Mouse (Mus musculus): ENCODE measurements around the gene Wrap73. TPM values are rescaled to one million over a fixed set of nuclear protein-coding genes. Genes with fewer than 3 reads are reported as not detected.

The Wrap73 gene
- polyA plus RNA-seq, 1 experiment from 2014 or later = 47.5 TPM

DNA sequence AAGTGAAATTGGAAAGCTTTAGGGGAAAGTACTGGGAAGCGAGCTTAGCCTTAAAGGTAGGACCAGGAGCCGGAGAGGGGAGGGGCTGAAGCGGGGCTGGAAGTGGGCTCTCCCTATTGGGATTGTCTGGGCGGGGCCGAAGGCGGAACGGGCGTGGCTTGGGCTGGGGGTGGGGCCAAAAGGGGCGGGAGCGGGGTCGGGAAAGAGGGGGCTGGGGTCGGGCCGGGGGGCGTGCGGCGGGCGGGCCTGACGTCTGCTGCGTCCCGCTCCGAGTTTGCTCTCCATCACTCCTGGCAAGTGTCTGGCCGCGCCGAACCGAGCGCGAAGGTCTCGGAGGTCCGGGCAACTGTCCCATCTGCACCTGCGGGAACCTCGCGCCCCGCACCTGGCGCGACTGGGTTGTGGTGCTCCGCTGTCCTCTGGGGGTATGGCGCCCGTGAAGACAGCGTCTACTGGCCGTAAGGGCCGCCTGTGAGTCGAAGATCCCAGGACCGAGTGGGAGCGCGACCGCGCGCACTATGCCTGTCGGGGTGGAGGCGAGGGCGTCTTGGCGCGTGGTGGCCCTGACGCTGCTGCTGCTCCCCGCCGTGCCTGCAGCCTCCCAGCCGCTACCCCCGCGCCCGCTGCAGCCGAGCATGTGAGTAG lies 28.5 kb downstream of the Wrap73 start, which contains the start of gene Megf6:
TSS of gene Megf6 (plus strand) at position 225 of the 645 bp plus-strand sequence.
- Histone ChIP-seq H3K4me3 (peak within 1 kb of the TSS; percentile 83), H3K36me3 (replicated peaks) (no peaks in the 10 kb centered on the region), H3K4me1 (peaks cover 64% of the 10 kb centered on the region), H3K27me3 (ENCODE audit: poor library complexity, severe bottlenecking) (peaks cover 63% of the 10 kb centered on the region), H3K9me3 (no peaks in the 10 kb centered on the region), H3K27ac (peak within 1 kb of the TSS; percentile 87)
- under 1% methylated on average over 60 of the region's 61 CpGs for whole genome bisulfite sequencing
- DNase-seq (ENCODE audit: extremely low spot score, low spot score) = peak; percentile 87

- Histone ChIP-seq H3K4me1 (peaks cover 71% of the 10 kb centered on the region), H3K4me3 (peak overlapping the region; percentile 83), H3K9me3 (no peaks in the 10 kb centered on the region), H3K36me3 (replicated peaks) (no peaks in the 10 kb centered on the region), H3K27ac (peak overlapping the region; percentile 87), H3K27me3 (ENCODE audit: poor library complexity, severe bottlenecking) (peaks cover 63% of the 10 kb centered on the region)
- DNase-seq (ENCODE audit: extremely low spot score, low spot score) = peak; percentile 71
- under 1% methylated on average over 37 of the region's 37 CpGs for WGBS
Observed at GRCm38 (mm10) chr4:154171151-154171930, 29.2 kb downstream of the Wrap73 start.

DNA sequence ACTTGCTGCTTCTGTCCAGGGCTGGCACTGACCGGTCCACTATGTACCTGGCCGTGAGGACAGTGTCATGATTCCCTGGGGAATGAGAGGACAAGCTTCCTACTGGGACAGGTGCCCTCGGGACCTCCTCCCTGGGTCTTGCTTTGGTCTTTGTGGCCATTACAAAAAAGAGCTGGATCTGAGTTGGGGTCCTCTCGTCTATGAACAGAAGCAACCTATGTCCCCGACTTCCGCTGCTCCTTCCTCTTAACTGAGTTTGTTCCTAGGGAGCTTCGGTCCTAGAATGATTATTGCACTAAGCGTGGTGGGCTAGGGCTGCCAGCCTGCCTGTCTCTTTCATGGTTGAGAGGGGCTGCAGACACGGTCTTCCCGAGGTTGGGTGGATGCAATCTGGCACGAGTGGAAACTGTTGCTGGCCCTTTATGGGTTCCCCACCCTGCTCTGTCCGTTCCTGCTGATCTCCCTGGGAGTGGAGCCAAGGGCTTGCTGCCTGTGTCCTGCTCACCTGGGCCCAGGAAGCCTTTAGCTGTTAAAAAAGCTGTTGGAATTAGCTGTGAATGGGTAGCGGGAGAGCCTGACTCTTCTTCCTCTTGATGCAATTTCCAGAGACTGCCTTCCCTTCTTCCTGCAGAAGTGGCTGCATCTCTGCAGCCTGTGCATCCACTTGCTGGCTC lies 29.9 kb downstream of the Wrap73 start:
- H3K4me1 ChIP-seq = peaks cover 78% of the 10 kb centered on the region
- 41% methylated on average over 13 of the region's 13 CpGs for WGBS

DNA sequence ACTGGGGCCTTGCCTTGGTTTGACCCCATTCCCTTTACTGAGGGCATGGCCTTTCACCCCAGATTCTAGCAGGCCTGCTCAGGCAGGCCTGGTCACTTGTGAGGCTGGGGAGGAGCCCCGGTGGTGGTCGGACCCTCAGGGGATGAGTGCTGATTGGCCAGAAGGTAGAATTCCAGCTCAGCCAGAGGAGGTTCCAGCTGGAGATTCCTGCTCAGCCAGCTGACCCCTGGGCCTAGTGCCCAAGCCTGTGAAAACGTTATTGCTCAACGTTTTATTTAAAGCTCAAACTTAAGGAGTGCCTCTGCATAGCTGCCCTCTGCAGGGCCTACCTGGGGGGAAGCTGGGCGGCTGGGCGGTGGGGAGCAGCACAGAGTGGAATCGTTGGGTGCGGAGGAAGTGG lies 35.1 kb downstream of the Wrap73 start:
- WGBS = 64% methylated on average over 8 of the region's 8 CpGs
- Histone ChIP-seq H3K4me1 (peaks cover 65% of the 10 kb centered on the region), H3K27me3 (ENCODE audit: poor library complexity, severe bottlenecking) (peaks cover 18% of the 10 kb centered on the region), H3K9me3 (no peaks in the 10 kb centered on the region), H3K4me3 (no peak overlapping the region), H3K36me3 (replicated peaks) (peaks cover 36% of the 10 kb centered on the region), H3K27ac (peak overlapping the region; percentile 35; the same call in 1 of the 2 replicates)
- DNase-seq (ENCODE audit: extremely low spot score, low spot score) = no peak

More for the DNA sequence above, 29.9 kb downstream of the Wrap73 start:
- Histone ChIP-seq H3K27me3 (ENCODE audit: poor library complexity, severe bottlenecking) (peaks cover 63% of the 10 kb centered on the region), H3K27ac (peak overlapping the region; percentile 87), H3K36me3 (replicated peaks) (peaks cover 3% of the 10 kb centered on the region; the same call in 1 of the 2 replicates), H3K4me3 (peak overlapping the region; percentile 83), H3K9me3 (no peaks in the 10 kb centered on the region)
- DNase-seq (ENCODE audit: extremely low spot score, low spot score) = no peak

- no peak for DNase-seq (ENCODE audit: extremely low spot score, low spot score)
- WGBS = 93% methylated on average over 7 of the region's 7 CpGs
- no peaks in the 10 kb centered on the region for H3K9me3 ChIP-seq
Observed at GRCm38 (mm10) chr4:154181001-154181400, 38.8 kb downstream of the Wrap73 start.

DNA sequence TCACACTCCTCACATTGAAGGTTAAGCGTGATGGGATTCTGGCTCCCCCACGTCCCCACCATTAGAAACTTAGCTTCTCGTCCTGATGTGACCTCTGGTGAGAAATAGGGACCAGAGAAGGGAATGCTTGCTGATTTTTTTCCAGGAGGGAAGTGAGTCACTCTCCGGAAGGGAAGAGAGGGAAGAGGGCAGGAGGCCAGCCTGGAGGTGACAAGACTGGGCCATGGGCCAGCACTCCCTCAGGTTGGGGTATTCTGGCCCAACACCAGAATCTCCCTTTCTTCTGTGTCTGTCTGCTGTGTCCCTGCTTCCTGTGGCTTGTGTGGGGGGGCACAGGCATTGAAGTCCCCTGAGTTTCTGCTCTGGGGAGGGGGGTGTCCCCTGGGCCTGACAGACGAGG lies 41.4 kb downstream of the Wrap73 start:
- Histone ChIP-seq H3K27ac (no peak overlapping the region), H3K9me3 (no peaks in the 10 kb centered on the region), H3K4me3 (no peak overlapping the region), H3K4me1 (0 out of 2 replicates have a peak, but pooled peaks cover 8% of the 10 kb centered on the region), H3K27me3 (ENCODE audit: poor library complexity, severe bottlenecking) (no peaks in the 10 kb centered on the region), H3K36me3 (replicated peaks) (peaks cover 55% of the 10 kb centered on the region)
- WGBS = 83% methylated on average over 5 of the region's 5 CpGs
- no peak for DNase-seq (ENCODE audit: extremely low spot score, low spot score)

More at GRCm38 (mm10) chr4:154181001-154181400, 38.8 kb downstream of the Wrap73 start:
- Histone ChIP-seq H3K4me3 (no peak overlapping the region), H3K27ac (no peak overlapping the region), H3K4me1 (peaks cover 28% of the 10 kb centered on the region), H3K27me3 (ENCODE audit: poor library complexity, severe bottlenecking) (no peaks in the 10 kb centered on the region), H3K36me3 (replicated peaks) (peaks cover 67% of the 10 kb centered on the region)

DNA sequence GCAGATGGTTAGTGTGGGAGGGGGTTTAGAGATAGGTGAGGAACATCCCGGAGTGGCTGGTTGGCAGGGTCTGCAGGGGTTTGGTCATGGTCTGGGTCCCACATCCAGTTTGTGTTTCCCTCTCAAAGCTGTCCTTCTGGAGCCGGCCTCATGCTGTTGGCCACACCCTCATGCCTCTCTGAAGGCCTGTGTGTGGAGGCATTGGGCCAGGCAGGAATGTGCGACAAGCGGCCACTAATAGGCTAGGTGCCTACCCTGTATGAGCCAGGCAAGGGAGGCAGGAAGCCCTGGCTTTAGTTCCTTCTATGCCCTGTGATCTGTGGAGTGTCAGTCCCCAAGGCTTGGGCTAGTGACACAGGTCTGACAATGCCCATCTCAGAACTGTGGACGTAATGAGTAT lies 42.8 kb downstream of the Wrap73 start:
- Histone ChIP-seq H3K4me3 (no peak overlapping the region), H3K9me3 (no peaks in the 10 kb centered on the region), H3K36me3 (replicated peaks) (peaks cover 53% of the 10 kb centered on the region), H3K4me1 (0 out of 2 replicates have a peak, but pooled peaks cover 8% of the 10 kb centered on the region), H3K27me3 (ENCODE audit: poor library complexity, severe bottlenecking) (no peaks in the 10 kb centered on the region), H3K27ac (no peak overlapping the region)
- 82% methylated on average over 5 of the region's 5 CpGs for WGBS
- no peak for DNase-seq (ENCODE audit: extremely low spot score, low spot score)

DNA sequence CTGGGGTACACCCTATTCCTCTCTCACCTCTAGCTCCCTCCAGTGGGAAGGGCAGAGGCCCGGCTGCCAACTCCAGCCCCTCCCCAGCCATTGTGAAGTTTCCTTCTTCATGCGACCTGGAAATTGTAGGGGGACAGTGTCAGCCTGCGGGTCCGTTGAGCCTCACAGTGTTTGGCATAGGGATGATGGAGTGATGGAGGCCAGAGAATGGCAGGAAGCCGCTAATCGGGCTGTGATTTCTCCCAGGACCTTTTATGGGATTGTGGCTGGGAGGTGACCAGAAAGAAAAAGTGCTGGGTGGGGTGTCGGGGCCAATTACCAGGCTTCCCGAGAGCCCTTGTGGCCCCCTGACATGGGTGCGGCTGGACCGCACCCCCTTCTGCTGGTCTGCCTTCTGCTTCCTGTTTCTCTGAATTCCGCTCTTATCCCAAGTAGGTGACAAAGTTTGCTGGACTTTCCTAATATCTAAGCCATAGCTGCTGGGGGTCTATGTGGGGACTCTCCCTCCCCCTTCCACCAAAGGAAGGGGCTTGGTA lies 43.9 kb downstream of the Wrap73 start:
- Histone ChIP-seq H3K4me1 (peaks cover 4% of the 10 kb centered on the region; the same call in 1 of the 2 replicates), H3K27me3 (ENCODE audit: poor library complexity, severe bottlenecking) (no peaks in the 10 kb centered on the region), H3K27ac (no peak overlapping the region), H3K4me3 (no peak overlapping the region), H3K36me3 (replicated peaks) (peaks cover 58% of the 10 kb centered on the region), H3K9me3 (no peaks in the 10 kb centered on the region)
- 87% methylated on average over 11 of the region's 11 CpGs for whole genome bisulfite sequencing
- DNase-seq (ENCODE audit: extremely low spot score, low spot score) = no peak

DNA sequence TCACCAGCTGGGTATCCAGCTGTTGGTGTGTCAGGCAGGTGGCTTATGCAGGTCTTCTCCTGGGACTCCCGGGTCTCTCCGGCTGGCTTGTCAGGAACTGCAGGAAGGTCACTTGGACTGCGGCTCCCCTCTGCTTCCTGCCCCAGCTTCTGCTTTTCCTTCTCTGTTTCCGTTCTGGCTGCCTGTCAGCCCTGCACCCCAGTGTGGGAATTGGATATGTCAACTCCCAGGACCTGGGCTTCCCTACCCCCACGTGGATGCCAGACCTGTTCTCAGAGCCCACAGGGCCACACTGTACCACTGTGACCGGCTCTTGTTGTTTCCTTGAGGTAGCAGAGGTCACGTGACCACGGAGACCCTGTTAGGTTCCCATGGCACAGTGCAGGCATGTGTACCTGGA lies 46.8 kb downstream of the Wrap73 start:
- 75% methylated on average over 8 of the region's 8 CpGs for WGBS

GRCm38 (mm10) chr4:154197961-154198360 lies 55.8 kb downstream of the Wrap73 start:
- peaks cover 16% of the 10 kb centered on the region for H3K36me3 ChIP-seq (replicated peaks)
- no peak for DNase-seq (ENCODE audit: extremely low spot score, low spot score)
- WGBS = 37% methylated on average over 6 of the region's 6 CpGs
- H3K27me3 ChIP-seq (ENCODE audit: poor library complexity, severe bottlenecking) = no peaks in the 10 kb centered on the region
- H3K4me3 ChIP-seq = peak overlapping the region; percentile 18; the same call in 1 of the 2 replicates
- H3K4me1 ChIP-seq = peaks cover 52% of the 10 kb centered on the region
- H3K9me3 ChIP-seq = peaks cover 3% of the 10 kb centered on the region; the same call in 1 of the 2 replicates
- H3K27ac ChIP-seq = peak overlapping the region; percentile 86

More for the DNA sequence above, 46.8 kb downstream of the Wrap73 start:
- no peak for DNase-seq (ENCODE audit: extremely low spot score, low spot score)
- Histone ChIP-seq H3K9me3 (no peaks in the 10 kb centered on the region), H3K27ac (no peak overlapping the region), H3K4me3 (no peak overlapping the region), H3K4me1 (peaks cover 4% of the 10 kb centered on the region; the same call in 1 of the 2 replicates), H3K27me3 (ENCODE audit: poor library complexity, severe bottlenecking) (no peaks in the 10 kb centered on the region), H3K36me3 (replicated peaks) (peaks cover 60% of the 10 kb centered on the region)

DNA sequence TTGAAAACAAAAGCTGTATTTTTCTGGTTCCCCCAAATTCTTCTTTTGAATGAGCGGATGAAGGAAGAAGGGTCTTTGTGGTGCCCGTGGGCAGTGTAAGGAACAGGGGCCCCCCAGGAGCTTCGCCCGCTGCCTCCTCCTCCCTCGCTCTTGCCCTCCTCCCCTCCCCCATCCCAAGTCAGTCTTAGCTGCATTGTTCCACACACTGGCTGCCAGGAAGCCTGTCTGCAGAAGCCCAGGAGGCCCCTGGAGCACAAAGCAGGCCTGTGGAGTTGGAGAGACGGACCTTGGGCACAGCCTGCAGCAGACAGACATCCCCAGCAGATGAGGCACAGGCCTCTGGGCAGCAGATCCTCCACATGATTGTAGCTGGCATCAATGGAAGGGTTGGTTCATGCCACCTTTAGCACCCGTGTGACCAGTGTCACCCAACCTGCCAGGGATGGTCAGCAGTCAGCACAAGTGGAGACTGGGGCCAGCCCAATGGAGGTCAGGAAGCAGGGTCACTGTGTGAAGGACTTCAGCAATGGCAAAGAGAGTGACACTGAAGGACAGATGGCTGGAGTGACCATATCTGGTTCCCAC lies 56.3 kb downstream of the Wrap73 start:
- peak overlapping the region; percentile 18 for H3K4me3 ChIP-seq
- peaks cover 52% of the 10 kb centered on the region for H3K4me1 ChIP-seq
- DNase-seq (ENCODE audit: extremely low spot score, low spot score) = peak; percentile 42
- WGBS = 15% methylated on average over 7 of the region's 7 CpGs
- H3K27ac ChIP-seq = peak overlapping the region; percentile 86
- H3K9me3 ChIP-seq = peaks cover 3% of the 10 kb centered on the region; the same call in 1 of the 2 replicates
- no peaks in the 10 kb centered on the region for H3K27me3 ChIP-seq (ENCODE audit: poor library complexity, severe bottlenecking)
- H3K36me3 ChIP-seq (replicated peaks) = peaks cover 16% of the 10 kb centered on the region

GRCm38 (mm10) chr4:154201511-154201910 lies 59.3 kb downstream of the Wrap73 start:
- WGBS = 79% methylated on average over 5 of the region's 5 CpGs
- Histone ChIP-seq H3K27ac (peak overlapping the region; percentile 22; the same call in 1 of the 2 replicates), H3K4me1 (peaks cover 55% of the 10 kb centered on the region), H3K4me3 (no peak overlapping the region), H3K9me3 (no peaks in the 10 kb centered on the region), H3K36me3 (replicated peaks) (no peaks in the 10 kb centered on the region), H3K27me3 (ENCODE audit: poor library complexity, severe bottlenecking) (no peaks in the 10 kb centered on the region)
- no peak for DNase-seq (ENCODE audit: extremely low spot score, low spot score)

Measured in forebrain, embryonic 10.5 days (tissue).